Mouse (Mus musculus) MN1 (cell line): ENCODE results near the gene Col4a2.

Experiments used
- DNase-seq: peaks from one replicate; pipeline ENCODE4 v3.0.0-alpha.2; 2016; ENCODE audit warnings: low spot score

Col4a2 gene

GRCm38 (mm10) chr8:11417762-11418161, 105.2 kb downstream of the Col4a2 start:
- no peak for DNase-seq

GRCm38 (mm10) chr8:11419232-11419631, 106.6 kb downstream of the Col4a2 start:
- peak; percentile 58 for DNase-seq

GRCm38 (mm10) chr8:11419645-11420044, 107.0 kb downstream of the Col4a2 start:
- peak; percentile 76 for DNase-seq

- DNase-seq, result peak; percentile 39
Observed at GRCm38 (mm10) chr8:11421105-11421504, 108.5 kb downstream of the Col4a2 start.

- DNase-seq, result peak; percentile 28
Observed at GRCm38 (mm10) chr8:11421968-11422367, 109.4 kb downstream of the Col4a2 start.

- no peak for DNase-seq
Observed at GRCm38 (mm10) chr8:11423091-11423490, 110.5 kb downstream of the Col4a2 start.

GRCm38 (mm10) chr8:11430688-11431087, 118.1 kb downstream of the Col4a2 start:
- DNase-seq, result no peak

- DNase-seq, result no peak
Observed at GRCm38 (mm10) chr8:11437862-11438261, 125.3 kb downstream of the Col4a2 start.

GRCm38 (mm10) chr8:11441291-11441690, 128.7 kb downstream of the Col4a2 start:
- no peak for DNase-seq

GRCm38 (mm10) chr8:11443611-11444010, 131.0 kb downstream of the Col4a2 start:
- no peak for DNase-seq

GRCm38 (mm10) chr8:11444216-11444615, 131.6 kb downstream of the Col4a2 start:
- no peak for DNase-seq

GRCm38 (mm10) chr8:11445790-11446189, 133.2 kb downstream of the Col4a2 start:
- no peak for DNase-seq

- no peak for DNase-seq
Observed at GRCm38 (mm10) chr8:11447910-11448570, 135.4 kb downstream of the Col4a2 start.

GRCm38 (mm10) chr8:11450184-11451113, 137.8 kb downstream of the Col4a2 start:
- DNase-seq, result peak; percentile 44

GRCm38 (mm10) chr8:11452152-11452551, 139.5 kb downstream of the Col4a2 start:
- DNase-seq, result no peak

- no peak for DNase-seq
Observed at GRCm38 (mm10) chr8:11452559-11452958, 140.0 kb downstream of the Col4a2 start.

GRCm38 (mm10) chr8:11452974-11453373, 140.4 kb downstream of the Col4a2 start:
- DNase-seq, result no peak

GRCm38 (mm10) chr8:11454228-11454627, 141.6 kb downstream of the Col4a2 start:
- no peak for DNase-seq

GRCm38 (mm10) chr8:11457278-11457677, 144.7 kb downstream of the Col4a2 start:
- DNase-seq, result no peak

- no peak for DNase-seq
Observed at GRCm38 (mm10) chr8:11457981-11458836, 145.6 kb downstream of the Col4a2 start.

- DNase-seq, result no peak
Observed at GRCm38 (mm10) chr8:11459016-11459415, 146.4 kb downstream of the Col4a2 start.

- no peak for DNase-seq
Observed at GRCm38 (mm10) chr8:11460934-11461333, 148.3 kb downstream of the Col4a2 start.
